Mouse (Mus musculus) heart, adult 9 months (tissue): ENCODE measurements around the gene Poc1b.

Source experiments
- DNase-seq, 2 experiments: peaks; one replicate each; pipeline ENCODE4 v3.0.0; 2022; ENCODE audit warnings: low spot score in 2 of 2

Poc1b gene

GRCm38 (mm10) chr10:99224218-99224617, 117.4 kb downstream of the Poc1b start:
- DNase-seq: no peak

GRCm38 (mm10) chr10:99226782-99227181, 119.9 kb downstream of the Poc1b start:
- DNase-seq: no peak

GRCm38 (mm10) chr10:99227968-99228864, 121.4 kb downstream of the Poc1b start:
- no peak for DNase-seq

- DNase-seq: peak; percentile 24 to 56
Measured at GRCm38 (mm10) chr10:99229031-99229684, 122.3 kb downstream of the Poc1b start.

GRCm38 (mm10) chr10:99232518-99233227, 125.8 kb downstream of the Poc1b start:
- no peak for DNase-seq

- DNase-seq: no peak
Measured at GRCm38 (mm10) chr10:99234336-99234735, 127.5 kb downstream of the Poc1b start.

- DNase-seq: no peak
Measured at GRCm38 (mm10) chr10:99235081-99235480, 128.2 kb downstream of the Poc1b start.

- DNase-seq: no peak
Measured at GRCm38 (mm10) chr10:99237205-99237832, 130.5 kb downstream of the Poc1b start.

- DNase-seq: no peak
Measured at GRCm38 (mm10) chr10:99238537-99238936, 131.7 kb downstream of the Poc1b start.

GRCm38 (mm10) chr10:99241284-99241828, 134.5 kb downstream of the Poc1b start:
- DNase-seq: no peak

GRCm38 (mm10) chr10:99241829-99242711, 135.2 kb downstream of the Poc1b start:
- DNase-seq: no peak

- DNase-seq: no peak
Measured at GRCm38 (mm10) chr10:99242721-99243120, 135.9 kb downstream of the Poc1b start.

GRCm38 (mm10) chr10:99243907-99244489, 137.2 kb downstream of the Poc1b start:
- DNase-seq: no peak

- DNase-seq: no peak
Measured at GRCm38 (mm10) chr10:99244655-99245260, 137.9 kb downstream of the Poc1b start.

GRCm38 (mm10) chr10:99246797-99247508, 140.1 kb downstream of the Poc1b start:
- DNase-seq: no peak
